Mouse (Mus musculus) heart, postnatal 36 days (tissue): ENCODE results near the gene Dgkz. TPM values are rescaled to one million over a fixed set of nuclear protein-coding genes. Genes with fewer than 3 reads are reported as not detected.

Source experiments
- DNase-seq, 2 experiments: peaks; one replicate each; pipeline ENCODE4 v3.0.0; 2021 to 2022
- intact Hi-C: fragments of 180-260 bp; cut with DNase I; formaldehyde crosslinking; loops from one replicate; pipeline ENCODE4 v1.15.1; 2025
- total RNA-seq, 2 experiments: library from RNA; stranded (reverse); gene quantifications; 2 replicates each; pipeline ENCODE4 v1.2.3; 2021

Dgkz gene
- total RNA-seq = 10 to 100 TPM; 48.4 to 51.2 TPM

DNA sequence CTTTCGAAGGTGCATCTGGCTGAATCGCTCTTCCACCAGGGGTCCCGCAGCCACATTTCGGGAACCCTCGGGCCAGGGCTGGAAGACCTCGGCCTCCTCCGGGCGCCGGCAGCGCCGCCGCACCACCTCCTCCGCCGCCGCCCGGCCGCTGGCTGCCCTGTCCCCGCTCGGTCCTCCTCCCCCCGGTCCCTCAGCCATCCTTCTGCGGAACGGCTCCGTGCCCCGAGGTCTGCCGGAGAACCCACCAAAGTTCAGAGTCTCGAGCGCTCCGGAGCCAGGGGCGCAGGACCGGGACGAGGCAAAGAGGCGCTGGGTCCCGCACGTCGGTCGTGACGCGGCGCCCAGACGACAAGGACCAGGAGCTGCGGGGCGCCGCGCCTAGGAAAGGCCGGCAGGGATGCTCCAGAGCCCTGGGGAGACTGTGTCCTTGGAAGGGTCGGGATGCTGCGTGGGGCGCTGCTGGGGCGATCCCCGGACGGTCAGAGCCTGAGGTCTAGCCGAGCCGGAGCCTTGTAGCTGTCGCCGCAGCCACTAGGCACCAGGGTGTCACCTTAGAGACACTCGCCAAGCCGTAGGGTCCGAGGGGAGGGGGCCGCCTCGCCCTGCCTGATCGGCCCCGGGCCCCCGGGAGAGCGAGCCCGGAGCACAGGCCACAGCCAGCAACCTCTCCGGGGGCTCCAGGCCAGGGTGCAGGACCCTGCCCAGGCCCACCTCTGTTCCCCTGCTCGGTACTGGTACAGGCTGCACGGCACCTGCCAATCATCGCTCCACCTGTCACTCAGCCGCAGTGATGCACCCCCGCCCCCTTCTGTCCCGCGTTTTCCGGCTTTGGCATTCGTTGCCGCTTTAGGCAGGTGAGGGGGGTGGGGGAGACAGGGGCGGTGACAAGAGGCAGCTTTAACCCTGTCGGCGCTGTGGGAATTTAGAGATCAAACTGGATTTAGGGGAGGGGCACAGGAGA, at the start of gene Dgkz:
TSS of gene Dgkz (minus strand) at position 284 of the 961 bp plus-strand sequence.
- DNase-seq = no peak
- intact Hi-C loops = no loop called here

DNA sequence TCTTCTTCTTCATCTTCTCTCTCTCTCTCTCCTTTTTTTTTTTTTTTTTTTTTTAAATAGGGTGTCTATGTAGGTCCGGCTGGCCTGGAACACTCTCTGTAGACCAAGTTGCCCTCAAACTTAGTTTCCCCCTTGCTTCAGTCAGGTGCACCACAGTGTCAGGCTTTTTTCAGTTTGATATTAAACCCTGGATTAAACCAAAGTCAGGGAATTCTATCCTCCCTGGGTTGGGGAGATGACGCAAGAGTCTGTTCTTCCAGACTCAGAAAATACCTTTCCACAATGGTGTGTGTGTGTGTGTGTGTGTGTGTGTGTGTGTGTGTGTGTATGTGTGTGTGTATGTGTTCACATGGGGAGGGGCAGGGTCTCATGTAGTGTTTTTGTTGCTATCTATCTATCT, 49.5 kb upstream of the Dgkz start:
- intact Hi-C loops = no loop called here
- DNase-seq = no peak

DNA sequence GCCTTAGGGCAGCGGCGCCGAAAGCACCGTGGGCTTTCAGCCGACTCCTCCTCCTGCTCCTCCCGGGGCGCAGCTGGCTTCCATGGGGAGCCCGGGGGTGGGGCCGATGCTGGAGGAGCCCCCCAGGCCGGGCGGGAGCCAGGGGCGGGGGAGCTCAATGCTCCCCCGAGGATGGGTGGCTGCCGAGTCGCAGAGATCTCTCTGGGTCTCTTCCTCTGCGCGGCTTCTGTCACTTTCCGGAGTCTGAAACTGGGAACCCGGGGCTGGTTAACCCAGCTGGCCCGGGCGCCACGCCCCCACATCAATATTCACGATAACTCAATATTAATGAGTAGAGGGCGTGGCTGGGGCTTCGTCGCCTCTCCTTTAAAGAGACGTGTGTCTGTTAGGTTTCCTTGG, 48.6 kb upstream of the Dgkz start, which contains the start of gene Creb3l1:
TSS of gene Creb3l1 (minus strand) at position 229 of the 399 bp plus-strand sequence.
- intact Hi-C loops = loop anchor here (5.0 kb wide), 1 partner anchor 37 kb away; no protein-coding TSS in a partner anchor
- DNase-seq = peak; percentile 78 to 79

DNA sequence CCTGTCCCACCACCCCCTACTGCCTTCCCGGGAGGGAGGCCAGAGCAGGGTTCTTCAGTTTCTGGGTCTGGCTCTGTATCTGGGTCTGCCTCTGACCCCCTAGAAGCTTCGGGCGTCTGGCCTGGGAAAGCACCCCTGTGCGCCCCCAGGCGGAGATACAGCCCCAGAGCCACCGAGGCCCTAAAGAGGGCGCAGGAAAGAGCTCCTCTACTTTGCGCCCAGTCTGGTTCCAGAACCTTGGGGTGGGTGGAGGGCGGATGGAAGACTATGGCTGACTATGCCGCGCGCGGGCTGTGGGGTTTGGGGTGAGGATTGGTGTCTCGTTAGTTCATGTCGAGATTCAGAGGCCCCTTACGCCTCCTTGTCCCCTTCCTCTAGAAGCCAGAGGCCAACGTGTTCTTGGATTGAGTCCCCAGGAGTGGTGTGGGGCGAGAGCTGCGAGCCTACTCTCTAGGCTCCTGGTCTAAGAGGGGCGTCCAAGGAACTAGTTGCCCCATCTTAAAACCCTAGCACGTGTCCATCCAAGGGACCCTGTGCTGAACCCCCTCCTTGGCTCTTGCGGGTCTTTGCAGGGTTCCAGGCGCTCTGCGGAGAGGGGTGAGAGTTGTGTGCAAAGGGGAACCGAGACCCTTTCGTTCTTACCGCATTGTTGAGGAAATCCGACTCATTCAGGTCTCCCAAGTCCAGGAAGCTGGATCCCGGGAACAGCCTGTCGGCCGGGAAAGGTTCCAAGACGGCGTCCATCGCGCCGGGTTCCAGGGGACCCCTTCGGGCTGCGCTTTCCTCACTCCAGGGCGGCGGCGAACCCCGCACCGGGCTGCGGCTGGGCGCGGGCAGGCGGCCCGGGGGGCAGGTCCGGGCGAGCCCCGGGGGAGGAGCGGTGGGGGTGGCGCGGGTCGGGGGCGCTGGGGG, 48.0 kb upstream of the Dgkz start:
- peak; percentile 55 to 59 for DNase-seq
- intact Hi-C loops = loop anchor here (2.0 to 5.0 kb wide), 3 partner anchors 15 to 36 kb away; no protein-coding TSS in a partner anchor

DNA sequence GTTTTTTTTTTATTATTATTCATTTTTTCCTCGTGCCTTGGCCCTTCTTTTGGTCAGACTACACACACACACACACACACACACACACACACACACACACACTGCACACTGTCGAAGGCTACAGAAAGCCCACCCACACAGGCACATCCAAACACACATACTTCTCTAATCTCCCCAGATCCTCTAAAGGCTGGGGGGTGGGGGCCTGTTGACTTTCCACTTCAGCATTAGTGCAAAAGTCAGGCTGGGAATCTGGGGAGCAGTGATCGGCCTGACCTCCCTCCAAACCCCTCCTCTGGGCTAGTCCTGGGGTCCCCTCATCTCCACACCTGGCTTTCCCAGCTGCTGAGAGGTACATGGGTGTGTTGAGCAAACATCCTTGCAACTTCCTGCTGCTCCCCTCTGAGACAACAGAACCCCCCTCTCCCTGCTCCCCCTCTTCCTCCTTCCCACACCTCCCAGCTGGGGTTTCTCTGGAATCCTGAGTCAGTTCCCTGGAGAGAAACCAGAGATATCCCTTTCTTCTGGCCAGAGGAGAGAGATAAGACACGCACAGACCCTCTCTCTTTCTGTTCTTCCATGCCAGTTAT, 45.1 kb upstream of the Dgkz start:
- DNase-seq = no peak
- intact Hi-C loops = loop anchor here (5.0 kb wide), 1 partner anchor 33 kb away; no protein-coding TSS in a partner anchor

GRCm38 (mm10) chr2:92017440-92017839, 41.8 kb upstream of the Dgkz start:
- DNase-seq = no peak
- intact Hi-C loops = no loop called here

- peak; percentile 67 to 69 for DNase-seq
- intact Hi-C loops = no loop called here
Observed at GRCm38 (mm10) chr2:92016981-92017380, 41.3 kb upstream of the Dgkz start.

DNA sequence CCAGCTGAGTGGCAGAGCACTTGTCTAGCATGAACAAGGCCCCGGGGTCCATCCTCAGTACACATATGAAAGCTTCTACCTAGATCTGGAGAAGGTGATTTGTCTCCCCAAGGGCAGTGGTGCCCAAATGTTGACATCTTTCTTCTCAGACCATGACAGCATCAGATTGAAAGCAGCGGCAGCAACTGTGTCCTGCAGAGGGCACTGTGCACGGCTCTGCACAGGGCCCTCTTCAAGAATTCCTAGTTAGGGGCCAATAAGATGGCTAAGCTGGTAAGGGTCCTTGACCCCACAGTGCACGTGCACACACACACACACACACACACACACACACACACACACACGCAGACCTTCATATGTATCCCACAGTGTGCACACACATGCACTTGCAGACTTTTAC, 39.2 kb upstream of the Dgkz start:
- no peak for DNase-seq
- intact Hi-C loops = no loop called here

DNA sequence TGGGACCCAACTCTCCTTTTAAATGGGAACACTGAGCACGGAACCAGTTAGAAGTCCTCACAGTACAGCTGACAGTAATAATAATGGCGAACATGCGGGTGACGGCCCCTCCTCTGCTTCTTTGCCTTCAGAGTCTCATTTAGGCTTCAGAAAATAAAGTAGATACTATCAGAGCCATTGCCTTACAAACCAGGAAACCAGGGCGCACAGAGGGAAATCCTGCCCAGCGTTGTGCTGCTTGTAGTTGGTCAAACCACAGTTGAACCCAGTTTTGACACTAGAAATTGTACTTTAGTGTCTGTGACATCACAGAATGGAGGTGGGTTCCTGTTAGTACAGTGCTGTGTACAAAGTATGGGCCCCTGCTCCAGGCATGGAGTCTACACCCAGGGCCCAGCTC, 38.6 kb upstream of the Dgkz start:
- intact Hi-C loops = no loop called here

GRCm38 (mm10) chr2:92012768-92013445, 37.2 kb upstream of the Dgkz start:
- intact Hi-C loops = no loop called here
- peak in 1 of 2 experiments; percentile 64 for DNase-seq

More for the DNA sequence above, 38.6 kb upstream of the Dgkz start:
- DNase-seq = no peak

GRCm38 (mm10) chr2:92011424-92012353, 36.0 kb upstream of the Dgkz start:
- DNase-seq = no peak
- intact Hi-C loops = no loop called here

GRCm38 (mm10) chr2:92008623-92009404, 33.1 kb upstream of the Dgkz start:
- no peak for DNase-seq
- intact Hi-C loops = loop anchor here (1.0 to 5.0 kb wide), 4 partner anchors 14 to 423 kb away; partner anchors contain the start of gene Cry2

DNA sequence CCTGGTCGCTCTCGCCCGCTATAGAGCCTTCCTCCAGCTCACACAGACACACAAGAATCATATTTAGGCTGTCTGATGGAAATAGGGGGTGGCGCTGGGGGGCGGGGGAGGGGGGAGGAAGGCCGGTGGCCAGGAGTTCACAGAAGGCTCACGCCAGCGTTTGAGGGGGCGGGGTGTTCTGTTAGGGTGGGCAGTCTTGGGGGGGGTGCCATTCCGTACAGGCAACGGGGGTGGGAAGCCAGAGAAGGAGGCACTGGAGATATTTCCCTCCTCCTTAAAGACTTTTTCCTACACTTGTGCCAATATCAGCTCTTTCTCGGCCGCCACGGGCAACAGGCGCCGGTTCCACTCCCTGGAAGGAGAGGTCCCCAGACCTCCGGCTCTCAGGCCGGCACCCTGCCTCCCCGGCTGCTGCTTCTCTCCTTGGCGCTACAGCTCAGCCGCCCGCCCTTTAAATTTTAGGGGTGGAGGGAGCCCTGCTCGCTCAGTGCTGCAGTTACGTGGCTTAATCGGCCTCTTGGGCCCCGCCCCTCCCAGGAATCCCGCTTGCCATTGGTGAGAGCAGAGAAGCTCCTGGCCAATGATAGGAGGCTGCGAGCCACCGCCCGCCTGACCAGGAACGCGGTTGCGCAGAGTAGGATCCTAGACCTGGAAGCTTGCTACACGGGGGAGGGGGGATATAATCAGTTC, 32.4 kb upstream of the Dgkz start:
- intact Hi-C loops = loop anchor here (1.0 to 5.0 kb wide), 4 partner anchors 15 to 424 kb away; partner anchors contain the start of gene Cry2
- DNase-seq = peak; percentile 93

- peak; percentile 57 to 68 for DNase-seq
- intact Hi-C loops = loop anchor here (5.0 kb wide), 2 partner anchors 175 to 425 kb away; partner anchors contain the start of gene Cry2
Observed at GRCm38 (mm10) chr2:92006983-92007921, 31.6 kb upstream of the Dgkz start.

- intact Hi-C loops = loop anchor here (5.0 kb wide), 2 partner anchors 176 to 426 kb away; partner anchors contain the start of gene Cry2
- DNase-seq = no peak
Observed at GRCm38 (mm10) chr2:92006491-92006890, 30.8 kb upstream of the Dgkz start.

GRCm38 (mm10) chr2:92004617-92005016, 29.0 kb upstream of the Dgkz start:
- intact Hi-C loops = loop anchor here (5.0 kb wide), 2 partner anchors 178 to 428 kb away; partner anchors contain the start of gene Cry2
- DNase-seq = no peak
